ENCODE assay signal across 8 mouse cellular contexts in the genomic region with DNA sequence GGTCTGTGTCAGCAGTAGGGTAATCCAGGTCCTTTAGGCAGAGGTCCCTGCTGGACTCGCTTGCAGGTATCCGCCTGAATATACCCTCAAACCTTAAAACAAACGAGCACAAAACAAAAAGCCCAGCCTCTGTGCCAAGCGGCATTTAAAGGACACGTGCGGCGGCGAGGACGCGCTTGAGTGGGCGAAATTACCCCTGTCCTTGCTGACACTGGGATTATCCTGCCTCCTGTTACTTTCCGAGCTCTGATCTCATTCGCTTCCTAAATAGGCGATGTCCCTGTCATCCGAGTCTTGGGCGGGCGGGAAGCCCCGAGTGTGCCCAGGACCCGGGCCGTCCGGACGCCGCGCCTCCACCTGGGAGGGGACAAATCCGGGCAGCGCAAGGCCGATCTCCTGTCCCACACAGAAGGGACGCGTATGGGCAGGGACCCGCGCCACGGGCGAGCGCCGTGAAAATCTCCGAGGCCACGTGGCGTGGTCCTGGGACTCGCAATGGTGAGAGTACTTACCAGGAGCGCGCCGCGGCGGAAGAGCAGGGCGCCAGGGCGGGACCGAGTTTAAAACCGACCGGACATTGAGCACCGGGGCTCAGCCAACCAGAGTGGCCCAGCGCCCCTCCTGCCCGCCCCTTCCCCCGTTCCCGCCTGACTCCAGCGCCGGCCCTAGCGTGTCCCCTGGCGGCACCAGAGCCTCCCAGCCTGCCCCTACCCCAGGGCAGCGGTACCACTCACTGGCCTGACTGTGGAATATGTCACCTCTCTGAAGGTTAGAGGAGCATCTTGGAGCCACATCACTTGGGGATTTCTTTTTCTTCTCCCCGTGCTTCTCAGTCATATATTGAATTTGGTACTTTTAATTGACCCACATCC. TPM values are rescaled to one million over a fixed set of nuclear protein-coding genes. Genes with fewer than 3 reads are reported as not detected.
DNase-seq lines count a peak whose midpoint lies in the region; ATAC-seq and TF ChIP-seq lines count a peak whose summit lies in the region.

No protein-coding gene starts in this region.

- peak overlapping the region; percentile 71 for H3K4me2 ChIP-seq in kidney, embryonic 15.5 days

- peak; percentile 82 to 84 for DNase-seq in B cell, adult 2 months
- DNase-seq in heart, embryonic 10.5 days (ENCODE audit: low spot score) = peak; percentile 92
- DNase-seq in liver = peak; percentile 70
- DNase-seq in monocyte, adult 2 months (ENCODE audit: low read depth in 1 of 2, low spot score in 2 of 2) = peak; percentile 50 to 63
- peak; percentile 80 to 88 for DNase-seq in spleen, postnatal 4 days (ENCODE audit: low spot score in 2 of 2)

- peak overlapping the region; percentile 71 for H3K9ac ChIP-seq in kidney, embryonic 15.5 days

- H3K36me3 ChIP-seq in heart, embryonic 10.5 days = peaks cover 37% of the 10 kb centered on the region
- peaks cover 36% of the 10 kb centered on the region for H3K36me3 ChIP-seq in kidney, embryonic 15.5 days

- H3K27me3 ChIP-seq in heart, embryonic 10.5 days (ENCODE audit: insufficient read depth, poor library complexity, severe bottlenecking) = no peaks in the 10 kb centered on the region
- H3K27me3 ChIP-seq in kidney, embryonic 15.5 days = no peaks in the 10 kb centered on the region

- TF ChIP-seq POLR2A in bone marrow, adult 2 months (IDR thresholded peaks at IDR 0.05; ENCODE audit: borderline replicate concordance, control insufficient read depth, low read depth, low read length) = peak; percentile 29; the same call in 1 of the 2 replicates

- peak overlapping the region; percentile 88 for H3K4me3 ChIP-seq in bone marrow, adult 2 months (replicated peaks; ENCODE audit: control insufficient read depth, low read depth, low read length)
- H3K4me3 ChIP-seq in heart, embryonic 10.5 days = peak overlapping the region; percentile 67
- peak overlapping the region; percentile 80 for H3K4me3 ChIP-seq in kidney, embryonic 15.5 days (replicated peaks)

- peak; percentile 92 for ATAC-seq in erythroblast, adult 5-6 weeks (replicated peaks; ENCODE audit: low FRiP score, poor library complexity, severe bottlenecking)
- peak; percentile 100 for ATAC-seq in kidney, embryonic 15.5 days (replicated peaks; ENCODE audit: low FRiP score)

- WGBS in bone marrow, adult 2 months = 5% methylated on average over 59 of the region's 60 CpGs
- WGBS in heart, embryonic 10.5 days = 8% methylated on average over 60 of the region's 60 CpGs
- 4% methylated on average over 60 of the region's 60 CpGs for WGBS in kidney, embryonic 15.5 days

- no peak for TF ChIP-seq CTCF in bone marrow, adult 2 months (IDR thresholded peaks at IDR 0.05; ENCODE audit: control insufficient read depth, insufficient read depth, low read length)

- H3K9me3 ChIP-seq in heart, embryonic 10.5 days = peaks cover 20% of the 10 kb centered on the region
- peaks cover 29% of the 10 kb centered on the region for H3K9me3 ChIP-seq in kidney, embryonic 15.5 days (replicated peaks)

- H3K4me1 ChIP-seq in bone marrow, adult 2 months (ENCODE audit: control insufficient read depth, insufficient read depth, low read length) = no peaks in the 10 kb centered on the region
- H3K4me1 ChIP-seq in heart, embryonic 10.5 days = no peaks in the 10 kb centered on the region; the same call in 1 of the 2 replicates
- peaks cover 7% of the 10 kb centered on the region; the same call in 1 of the 2 replicates for H3K4me1 ChIP-seq in kidney, embryonic 15.5 days

- peak overlapping the region; percentile 29; the same call in 1 of the 2 replicates for H3K27ac ChIP-seq in bone marrow, adult 2 months (ENCODE audit: control insufficient read depth, insufficient read depth, low read depth, low read length, poor library complexity)
- peak overlapping the region; percentile 88 for H3K27ac ChIP-seq in heart, embryonic 10.5 days
- H3K27ac ChIP-seq in kidney, embryonic 15.5 days = peak overlapping the region; percentile 82

RNA-seq across cellular contexts. Expression of gene Srpk2, which starts 27.9 kb away (rescaled TPM):
- 8.9 and 22.8 TPM in 2 replicates for polyA plus RNA-seq in bone marrow, adult 2 months (2011; ENCODE audit: insufficient read depth, insufficient read length, low replicate concordance, missing spikeins)
- total RNA-seq in erythroblast, adult 5-6 weeks (2015; ENCODE audit: low replicate concordance) = 15.2 and 18.2 TPM in 2 replicates
- 18.7 and 20.8 TPM in 2 replicates for total RNA-seq in erythroblast, adult 5-6 weeks (2017; ENCODE audit: low replicate concordance)
- polyA plus RNA-seq in heart, embryonic 10.5 days (2016; fragmentation: Nextera tagmentation; extraction: Ambion mirVana) = 42.8 and 44.9 TPM in 2 replicates
- polyA plus RNA-seq in kidney, embryonic 15.5 days (2015; fragmentation: Nextera tagmentation; extraction: Ambion mirVana) = 45.2 and 47.6 TPM in 2 replicates

Comparison
In these comparisons a context has a peak if more than half of its experiments do, and no peak if none do; other contexts are left out.
1. Peak in every context shown above with its lines: DNase-seq, ATAC-seq, H3K4me3 ChIP-seq and H3K27ac ChIP-seq.
2. H3K27ac ChIP-seq: peak in every context shown above with its lines; median percentile 88 in heart, embryonic 10.5 days; 82 in kidney, embryonic 15.5 days; 29 in bone marrow, adult 2 months.